Mouse (Mus musculus) mouse embryonic stem cell (cell line): ENCODE results near the gene Ccdc15.

ENCODE experiments used
- in situ Hi-C, 2 experiments: fragments of 300-500 bp; cut with MboI; formaldehyde crosslinking; loops; 1 replicate in 1 of 2; 3 replicates in 1 of 2; pipeline ENCODE4 v1.14.3; 2019 to 2020; ENCODE audit warnings: low sequenced_read_pairs in 2 of 2, low pct_unique_long_range_greater_than_20kb in 1 of 2, mixed read lengths in 1 of 2; ENCODE audit not compliant: unreplicated experiment in 1 of 2

Ccdc15 gene

GRCm38 (mm10) chr9:37245404-37245803, 102.8 kb downstream of the Ccdc15 start:
- in situ Hi-C loops = no loop called here

GRCm38 (mm10) chr9:37244600-37244999, 103.6 kb downstream of the Ccdc15 start:
- in situ Hi-C loops = no loop called here

GRCm38 (mm10) chr9:37242764-37243163, 105.5 kb downstream of the Ccdc15 start:
- in situ Hi-C loops = no loop called here

- in situ Hi-C loops = no loop called here
Observed at GRCm38 (mm10) chr9:37235951-37236737, 112.1 kb downstream of the Ccdc15 start.

- in situ Hi-C loops = no loop called here
Observed at GRCm38 (mm10) chr9:37232201-37233195, 115.7 kb downstream of the Ccdc15 start.

GRCm38 (mm10) chr9:37230486-37231195, 117.6 kb downstream of the Ccdc15 start:
- in situ Hi-C loops = no loop called here

GRCm38 (mm10) chr9:37229880-37230325, 118.3 kb downstream of the Ccdc15 start:
- in situ Hi-C loops = no loop called here
